ENCODE assay signal across 22 mouse cellular contexts in genomic region chr8:15344151-15344550, GRCm38 (mm10).
DNase-seq lines count a peak whose midpoint lies in the region; ATAC-seq lines count a peak whose summit lies in the region.
"Had no signal": no experiment of that assay in that cellular context is flagged by ENCODE, and none has a peak within 500 bp of the region (broad histone marks: within the 10 kb centered on the region; RNA-seq: fewer than 3 reads in every experiment).

No protein-coding gene starts in this region.

- H3K27me3 ChIP-seq in midbrain, embryonic 16.5 days (ENCODE audit: control insufficient read depth, insufficient read depth, low read depth, low read length) = no peaks in the 10 kb centered on the region
- H3K27me3 ChIP-seq: embryonic facial prominence, embryonic 13.5 days; embryonic facial prominence, embryonic 15.5 days; forebrain, embryonic 12.5 days had no signal

- no peak overlapping the region for H3K4me3 ChIP-seq in midbrain, embryonic 16.5 days (ENCODE audit: low read depth, low read length)
- H3K4me3 ChIP-seq: embryonic facial prominence, embryonic 13.5 days; embryonic facial prominence, embryonic 15.5 days; erythroblast, embryonic 14.5 days; forebrain, embryonic 10.5 days; forebrain, embryonic 12.5 days had no signal

- H3K4me2 ChIP-seq in midbrain, embryonic 16.5 days (ENCODE audit: low read length) = no peak overlapping the region
- H3K4me2 ChIP-seq: embryonic facial prominence, embryonic 13.5 days; embryonic facial prominence, embryonic 15.5 days; forebrain, embryonic 12.5 days had no signal

- peak; percentile 22 for DNase-seq in heart, adult 11 months
- DNase-seq in heart, postnatal 14 days = no peak
- DNase-seq in right cerebral cortex, adult 18-20 months = peak; percentile 46
- no peak for DNase-seq in right cerebral cortex, adult 2 months (ENCODE audit: low spot score in 2 of 2)
- peak; percentile 39 for DNase-seq in telencephalon, adult 2 months (ENCODE audit: low read depth, low spot score)
- DNase-seq: adrenal gland, adult 2 months; adrenal gland, postnatal 10 days; adrenal gland, postnatal 25 days; cerebellum, adult 11-12 months; cerebellum, adult 2 months; cerebellum, adult 9-10 months; cerebellum, postnatal 10 days; cerebellum, postnatal 25 days; embryo, embryonic 11 days had no signal

- intact Hi-C loops in heart, postnatal 14 days (cut with DNase I) = no loop called here

- no peaks in the 10 kb centered on the region for H3K4me1 ChIP-seq in midbrain, embryonic 16.5 days (ENCODE audit: control insufficient read depth, insufficient read depth, low read length)
- H3K4me1 ChIP-seq: embryonic facial prominence, embryonic 13.5 days; embryonic facial prominence, embryonic 15.5 days; forebrain, embryonic 10.5 days; forebrain, embryonic 12.5 days had no signal

- H3K9me3 ChIP-seq in midbrain, embryonic 16.5 days (replicated peaks; ENCODE audit: control insufficient read depth, low read length, poor library complexity, severe bottlenecking) = no peaks in the 10 kb centered on the region
- H3K9me3 ChIP-seq: embryonic facial prominence, embryonic 13.5 days; embryonic facial prominence, embryonic 15.5 days; forebrain, embryonic 10.5 days; forebrain, embryonic 12.5 days had no signal

- 94% methylated on average over 5 of the region's 5 CpGs for WGBS in midbrain, embryonic 16.5 days

- H3K27ac ChIP-seq in midbrain, embryonic 16.5 days (ENCODE audit: low read length) = no peak overlapping the region
- H3K27ac ChIP-seq: embryonic facial prominence, embryonic 13.5 days; embryonic facial prominence, embryonic 15.5 days; forebrain, embryonic 10.5 days; forebrain, embryonic 12.5 days had no signal

- no peak overlapping the region for H3K9ac ChIP-seq in midbrain, embryonic 16.5 days (ENCODE audit: low read depth, low read length)
- H3K9ac ChIP-seq: embryonic facial prominence, embryonic 13.5 days; embryonic facial prominence, embryonic 15.5 days; forebrain, embryonic 12.5 days had no signal

- no peak for ATAC-seq in midbrain, embryonic 16.5 days
- ATAC-seq: forebrain, embryonic 14.5 days; forebrain, embryonic 16.5 days had no signal

- no peaks in the 10 kb centered on the region for H3K36me3 ChIP-seq in midbrain, embryonic 16.5 days (ENCODE audit: control insufficient read depth, insufficient read depth, low read length)
- H3K36me3 ChIP-seq: embryonic facial prominence, embryonic 13.5 days; embryonic facial prominence, embryonic 15.5 days; forebrain, embryonic 10.5 days; forebrain, embryonic 12.5 days had no signal

Comparison
In these comparisons a context has a peak if more than half of its experiments do, and no peak if none do; other contexts are left out.
1. DNase-seq: peak in heart, adult 11 months (single experiment), right cerebral cortex, adult 18-20 months (single experiment) and telencephalon, adult 2 months (single experiment); none in heart, postnatal 14 days (0 of 2) and right cerebral cortex, adult 2 months (0 of 2).